Mouse (Mus musculus) bone marrow, adult 2 months (tissue): Measurements from ENCODE around the gene Gpr50.

ENCODE experiments used
- CTCF ChIP-seq: fragments of 200-500 bp; IDR thresholded peaks from 2 replicates; pipeline ENCODE4 v1.5.1; 2011; ENCODE audit warnings: low read length, control low read depth; ENCODE audit not compliant: control insufficient read depth, insufficient read depth
- POLR2A ChIP-seq: fragments of 200-500 bp; IDR thresholded peaks from 2 replicates; pipeline ENCODE4 v1.6.1; 2011; ENCODE audit warnings: low read depth, mild to moderate bottlenecking, control low read depth, low read length, borderline replicate concordance; ENCODE audit not compliant: control insufficient read depth

GRCm38 (mm10) chrX:71631130-71631529, 32.3 kb upstream of the Gpr50 start:
- no peak for TF ChIP-seq CTCF
- no peak for TF ChIP-seq POLR2A
